Mouse (Mus musculus) thymus, postnatal 14 days (tissue): ENCODE measurements at regions not wholly inside any gene's neighbourhood (a gene's known extent, or its start where the extent isn't known, plus 50 kb on each side); places are given as distances from the start of the nearest gene placed in this dataset.

Source experiments
- DNase-seq: peaks from one replicate; pipeline ENCODE4 v3.0.0; 2021

- DNase-seq = no peak
These were observed 110.3 kb upstream of the Syt6 start for GRCm38 (mm10) chr3:103464729-103465128.

- no peak for DNase-seq
These were observed 109.8 kb upstream of the Syt6 start for GRCm38 (mm10) chr3:103465132-103465690.

GRCm38 (mm10) chr3:103465948-103466347, 109.1 kb upstream of the Syt6 start:
- DNase-seq = peak; percentile 61

DNA sequence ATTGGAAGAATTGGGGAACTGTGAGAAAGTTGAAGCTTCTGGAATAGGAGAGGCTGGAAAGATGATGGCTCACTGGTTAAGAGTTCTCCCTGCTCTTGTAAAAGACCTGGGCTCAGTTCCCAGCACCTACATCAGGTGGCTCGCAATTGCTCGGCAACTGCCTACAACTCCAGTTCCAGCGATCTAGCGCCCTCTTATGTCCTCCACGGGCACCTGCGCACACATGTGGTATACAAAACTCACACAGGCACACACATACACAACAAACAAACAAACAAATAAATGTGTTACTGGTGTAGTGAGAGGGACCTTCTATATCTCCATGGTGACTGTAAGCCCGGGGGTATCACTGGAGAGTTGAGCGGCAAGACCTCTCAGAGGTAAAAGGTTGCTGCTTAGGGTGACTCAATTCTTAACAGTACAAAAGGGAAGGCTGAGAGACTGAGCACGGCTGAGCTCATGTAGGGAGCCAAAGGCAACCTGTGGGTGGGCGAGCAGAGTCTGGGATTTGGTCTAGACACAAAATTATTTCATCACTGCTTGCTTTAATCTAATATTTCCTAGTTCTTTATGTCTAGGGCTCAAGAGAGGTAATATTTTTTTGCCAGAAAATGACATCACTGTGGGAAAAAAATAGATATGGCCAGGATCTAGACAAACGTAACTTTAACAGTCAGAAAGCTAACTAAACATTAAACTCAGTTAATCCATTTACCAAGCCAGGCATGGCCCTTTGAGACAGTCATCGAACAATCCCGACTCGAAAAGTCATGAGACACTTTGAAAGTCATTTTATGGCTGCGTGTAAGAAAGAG, 104.2 kb upstream of the Syt6 start:
- DNase-seq = no peak

DNA sequence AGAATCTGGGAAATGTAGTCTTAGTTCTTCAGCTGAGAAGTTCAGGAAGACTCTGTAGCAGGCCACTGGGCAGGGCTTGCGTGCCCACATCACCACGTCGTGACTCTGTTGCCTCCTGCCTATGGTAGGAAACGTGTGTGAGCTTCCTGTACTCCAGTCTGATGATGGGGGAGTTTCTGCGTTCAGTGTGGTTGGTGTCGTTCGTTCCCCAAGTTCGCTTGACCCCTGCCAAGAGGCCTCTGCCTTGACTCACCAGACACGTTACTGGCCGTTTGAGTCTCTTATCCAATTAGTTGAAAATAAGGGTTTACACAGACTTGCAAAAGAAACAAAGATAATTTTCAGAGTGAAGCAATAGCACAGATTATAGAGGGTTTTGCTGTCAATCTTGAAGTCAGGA, 102.4 kb upstream of the Syt6 start:
- DNase-seq = no peak

- no peak for DNase-seq
These were observed 101.7 kb upstream of the Syt6 start for GRCm38 (mm10) chr3:103473336-103473735.

- no peak for DNase-seq
These were observed 95.0 kb upstream of the Syt6 start for GRCm38 (mm10) chr3:103479845-103480543.

GRCm38 (mm10) chr3:103480676-103481075, 94.4 kb upstream of the Syt6 start:
- no peak for DNase-seq

DNA sequence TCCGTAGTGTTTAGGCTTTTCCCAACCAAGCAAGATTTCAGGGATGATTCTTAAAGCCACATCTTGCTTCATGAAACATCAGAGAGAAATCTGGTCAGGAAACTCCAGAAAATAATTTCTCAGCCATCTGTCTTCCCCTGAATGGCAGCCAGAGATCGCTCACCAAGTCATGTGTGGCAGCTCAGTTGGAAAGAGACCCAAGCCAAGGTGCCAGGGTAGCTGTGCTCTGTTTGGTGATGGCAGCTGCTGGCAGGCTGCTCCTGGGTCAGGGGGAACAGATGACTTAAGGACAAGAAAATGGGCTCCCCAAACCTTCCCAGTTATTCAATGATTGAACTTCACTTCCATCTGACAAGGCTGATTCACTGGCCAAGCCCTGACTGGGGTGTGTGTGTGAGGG, 91.7 kb upstream of the Syt6 start:
- no peak for DNase-seq

DNA sequence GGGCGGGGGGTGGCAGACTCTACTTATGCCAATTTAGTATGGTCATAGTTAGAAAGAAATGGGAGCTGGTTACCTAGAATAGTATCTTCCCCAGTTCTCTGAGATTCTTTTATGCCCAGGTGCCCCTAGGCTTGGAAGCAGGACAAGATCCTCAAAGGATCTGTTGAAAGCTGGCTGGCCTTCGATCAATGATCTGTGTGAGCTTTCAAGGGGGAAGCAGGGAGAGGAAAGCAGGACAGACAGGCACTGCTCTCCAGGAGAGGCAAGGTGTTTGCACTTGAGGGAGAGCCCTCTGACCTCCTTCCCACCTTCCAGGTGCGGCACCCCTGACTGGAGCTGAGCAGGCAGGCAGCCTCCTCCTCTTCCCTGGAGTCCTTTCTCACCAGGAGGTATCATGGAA, 91.3 kb upstream of the Syt6 start:
- no peak for DNase-seq

- no peak for DNase-seq
These were observed 85.2 kb upstream of the Syt6 start for GRCm38 (mm10) chr3:103489786-103490185.

- DNase-seq = no peak
These were observed 84.1 kb upstream of the Syt6 start for GRCm38 (mm10) chr3:103490966-103491365.

- no peak for DNase-seq
These were observed 82.8 kb upstream of the Syt6 start for GRCm38 (mm10) chr3:103492211-103492610.

DNA sequence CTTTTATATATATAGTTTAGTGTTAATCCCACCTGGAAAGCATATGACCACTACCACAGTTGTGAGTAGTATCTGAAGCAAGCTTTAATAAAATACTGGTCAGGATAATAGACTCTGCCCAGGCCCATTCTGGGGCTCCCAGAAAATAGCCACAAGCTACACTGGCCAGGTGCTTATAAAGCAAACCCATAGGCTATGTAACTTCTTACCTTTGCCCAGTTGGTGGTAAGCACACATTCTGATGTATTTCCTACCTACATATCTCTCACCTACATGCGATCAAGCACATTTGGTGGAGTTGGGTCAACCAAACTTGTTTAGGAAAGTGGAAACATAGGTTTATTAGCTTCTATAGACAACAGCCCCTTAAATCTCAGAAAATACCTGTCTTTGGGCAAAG, 81.4 kb upstream of the Syt6 start:
- DNase-seq = no peak

- DNase-seq = no peak
These were observed 81.0 kb upstream of the Syt6 start for GRCm38 (mm10) chr3:103494043-103494442.

DNA sequence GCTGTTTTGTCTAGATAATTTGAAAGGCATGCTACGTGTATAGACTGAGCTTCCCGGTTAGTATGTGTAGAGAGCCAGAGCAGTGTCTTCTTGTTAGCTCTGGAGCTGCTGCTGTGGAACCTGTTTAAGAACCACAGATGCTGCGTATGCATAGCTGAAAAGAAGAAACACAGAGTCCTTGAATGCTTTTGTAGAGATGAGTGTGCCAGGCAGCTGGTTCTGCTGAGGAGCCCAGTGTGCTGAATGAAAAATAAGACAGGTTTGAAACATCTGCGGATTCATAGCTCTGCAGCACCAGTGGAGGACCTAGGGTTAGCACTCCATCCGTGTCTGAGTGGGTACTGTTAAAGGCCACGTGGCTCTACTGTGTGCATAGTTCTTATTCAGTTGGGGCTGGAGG, 78.9 kb upstream of the Syt6 start:
- DNase-seq = no peak

DNA sequence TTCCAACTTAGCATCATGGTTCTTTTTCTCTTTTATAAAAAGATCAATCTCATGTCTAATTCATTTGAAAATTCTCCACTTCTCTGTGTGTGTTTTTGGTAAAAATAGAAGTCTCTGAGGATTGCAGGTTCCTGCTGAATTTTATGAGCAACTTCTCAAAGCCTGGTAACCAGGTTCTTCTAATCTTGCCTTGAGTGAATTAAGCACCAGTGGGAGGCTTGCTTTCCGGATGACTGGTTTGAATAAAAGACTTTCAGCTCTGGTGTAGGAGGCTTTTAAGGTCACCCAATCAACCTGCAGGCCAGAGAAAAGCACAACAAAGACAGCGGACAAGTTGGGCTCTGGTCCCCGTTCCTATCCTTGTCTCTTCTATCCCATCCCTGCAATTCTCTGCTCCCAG, 78.3 kb upstream of the Syt6 start:
- no peak for DNase-seq

DNA sequence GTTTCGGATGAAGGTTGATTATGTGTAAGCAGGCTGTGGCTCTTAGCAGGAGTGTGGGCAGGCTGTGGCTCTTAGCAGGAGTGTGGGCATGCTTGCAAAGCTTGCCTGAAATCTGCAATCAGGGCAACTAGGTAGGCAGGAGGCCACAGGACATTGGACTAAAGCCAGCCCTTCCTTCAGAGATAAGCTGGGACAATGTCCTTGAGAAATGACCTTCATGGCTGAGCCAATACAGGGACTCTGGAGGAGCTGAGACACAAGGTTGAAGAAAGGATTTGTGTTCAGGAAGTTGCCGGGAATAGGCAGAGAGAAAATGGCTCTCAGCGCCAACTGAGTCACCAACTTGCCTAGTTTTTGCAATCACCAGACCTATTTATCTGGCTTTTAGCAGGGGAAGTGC, 77.3 kb upstream of the Syt6 start:
- DNase-seq = no peak

DNA sequence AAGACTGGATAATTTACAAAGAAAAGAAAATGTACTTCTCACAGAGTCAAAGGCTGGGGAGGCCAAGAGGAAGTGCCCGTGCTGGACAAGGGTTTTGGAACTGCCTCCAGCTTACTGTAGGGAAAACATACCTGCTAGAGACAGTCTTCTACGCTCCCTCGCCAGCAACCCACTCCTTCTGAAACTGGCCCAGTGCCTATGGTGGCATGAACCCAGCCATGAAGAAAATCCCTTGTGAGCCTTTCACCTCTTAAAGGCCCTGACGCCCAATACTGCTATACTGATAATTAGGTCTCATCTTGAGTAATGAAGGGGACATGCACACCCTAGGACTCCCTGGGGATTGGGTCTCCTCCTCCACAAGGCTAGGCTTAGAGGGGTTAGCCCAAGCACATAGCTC, 76.6 kb upstream of the Syt6 start:
- DNase-seq = no peak

DNA sequence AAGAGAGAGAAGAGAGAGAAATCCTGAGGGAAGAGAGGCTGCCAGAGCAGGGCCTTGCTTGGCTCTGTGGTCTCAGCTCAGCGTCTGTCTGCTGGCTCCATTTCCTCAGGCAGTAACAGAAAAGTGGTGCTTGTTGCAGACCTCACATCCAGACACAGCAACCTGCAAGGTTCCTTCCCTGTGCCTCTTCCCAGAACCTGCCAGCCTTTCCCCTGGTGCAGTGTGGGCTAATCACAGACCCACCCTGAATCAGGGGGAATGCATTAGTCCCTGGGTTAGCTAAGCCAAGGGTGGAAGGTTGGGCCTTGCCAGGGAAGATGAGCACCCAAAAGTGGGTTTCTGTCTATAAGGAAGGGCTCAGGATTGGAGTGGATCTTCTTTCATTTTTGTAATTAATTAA, 75.2 kb upstream of the Syt6 start:
- no peak for DNase-seq

- peak; percentile 28 for DNase-seq
These were observed 74.7 kb upstream of the Syt6 start for GRCm38 (mm10) chr3:103500366-103500765.

DNA sequence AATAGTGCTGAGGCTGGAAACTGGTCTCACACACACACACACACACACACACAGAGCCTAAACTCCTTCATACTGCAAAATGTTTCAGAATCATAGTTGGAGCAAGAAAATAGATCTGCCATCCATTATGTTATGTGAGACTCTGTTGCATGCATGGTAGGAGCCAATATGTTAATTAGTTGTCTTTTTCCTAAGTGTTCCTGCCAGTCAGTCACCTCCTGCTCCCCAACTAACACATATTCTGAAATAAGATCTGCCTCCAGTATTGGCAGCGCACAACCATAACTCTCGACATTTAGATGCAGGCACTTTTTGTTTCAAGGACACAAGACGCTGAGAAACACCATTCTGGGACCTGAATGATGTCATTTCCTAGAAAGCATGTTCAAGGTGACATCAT, 70.9 kb upstream of the Syt6 start:
- DNase-seq = no peak

DNA sequence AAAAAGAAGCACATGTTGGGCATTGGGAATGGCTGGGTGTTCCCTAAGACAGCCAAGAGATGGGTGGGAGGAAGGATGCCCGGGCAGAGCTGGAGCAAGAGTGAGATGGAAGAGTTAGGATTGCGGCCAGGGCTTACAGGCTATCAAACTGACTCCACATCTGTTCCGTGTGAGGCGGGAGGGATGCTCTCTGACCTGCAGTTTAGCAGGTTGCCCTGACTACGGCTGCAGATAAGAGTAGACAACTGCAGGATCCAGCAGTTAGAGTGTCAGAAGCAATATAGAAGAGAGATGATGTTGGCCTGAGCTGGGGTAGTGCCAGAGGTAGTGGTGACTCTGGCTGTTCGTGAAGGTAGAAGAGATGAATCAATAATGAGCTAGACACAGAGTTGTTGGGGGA, 61.6 kb upstream of the Syt6 start:
- no peak for DNase-seq

GRCm38 (mm10) chr3:103514061-103514460, 61.0 kb upstream of the Syt6 start:
- no peak for DNase-seq
